Mouse (Mus musculus) kidney, adult 9 months (tissue): Measurements from ENCODE around the gene Fosl2.
"Not testable (repeated sequence)": the region's sequence is repeated elsewhere in the genome, so short reads cannot be mapped to it uniquely, and the experiment has no call there.

Source experiments
- DNase-seq: peaks from one replicate; pipeline ENCODE4 v3.0.0; 2022

The Fosl2 gene

DNA sequence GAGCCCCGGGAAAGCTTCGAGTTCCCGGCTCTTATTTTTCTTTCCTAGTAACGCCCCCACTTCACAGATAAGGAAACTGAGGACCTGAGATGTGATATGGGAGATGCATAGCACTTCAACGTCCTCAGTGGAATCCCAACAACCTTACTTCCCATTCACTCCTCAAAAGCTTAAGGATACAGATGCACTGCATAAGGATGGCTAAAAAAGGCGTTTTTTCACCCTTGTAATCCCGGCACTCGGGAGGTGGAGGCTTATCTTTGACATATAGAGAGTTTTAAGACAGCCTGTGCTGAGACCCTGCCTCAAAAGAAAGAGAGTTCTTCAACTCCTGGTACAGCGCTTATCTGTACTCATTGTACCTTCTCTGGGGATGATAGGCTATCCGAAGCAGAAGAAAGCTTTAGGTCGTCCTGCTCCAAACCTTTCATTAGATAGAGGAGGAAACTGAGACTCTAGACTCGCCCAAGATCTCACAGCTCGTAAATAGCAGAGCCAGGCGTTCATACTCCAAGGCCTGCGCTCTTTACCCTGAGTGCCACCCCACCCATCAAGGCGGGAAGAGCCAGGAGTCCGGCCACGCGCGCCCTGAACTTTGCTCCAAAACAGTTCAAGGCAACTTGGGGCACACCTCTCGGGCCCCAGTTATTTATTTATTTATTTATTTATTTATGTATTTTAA, 1.4 kb upstream of the Fosl2 start:
- peak; percentile 60 for DNase-seq

DNA sequence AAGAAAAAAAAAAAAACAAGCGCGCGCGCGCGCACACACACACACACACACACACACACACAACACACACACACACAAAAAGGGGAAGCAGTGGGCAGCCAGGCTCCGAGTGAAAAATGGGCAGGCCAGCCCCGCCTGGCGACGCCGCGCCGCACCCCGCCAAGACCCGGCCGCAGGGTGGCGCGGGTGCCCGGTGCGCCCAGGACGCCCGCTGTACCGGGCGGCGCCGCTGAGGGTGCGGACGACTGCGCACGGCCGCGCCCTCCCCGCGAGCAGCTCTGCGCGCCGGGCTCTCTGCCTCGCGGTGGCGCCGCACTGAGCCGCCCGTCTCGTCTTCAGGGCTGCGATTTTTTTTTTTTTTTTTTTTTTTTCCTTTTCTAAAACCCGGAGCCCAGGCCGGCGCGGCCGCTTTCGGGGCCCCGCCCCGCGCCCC, 682 bp upstream of the Fosl2 start:
- DNase-seq = peak; percentile 63

- DNase-seq = peak; percentile 75
These were observed 781 bp downstream of the Fosl2 start for GRCm38 (mm10) chr5:32136301-32136863.

- DNase-seq = peak; percentile 66
These were observed 1.5 kb downstream of the Fosl2 start for GRCm38 (mm10) chr5:32137106-32137522.

DNA sequence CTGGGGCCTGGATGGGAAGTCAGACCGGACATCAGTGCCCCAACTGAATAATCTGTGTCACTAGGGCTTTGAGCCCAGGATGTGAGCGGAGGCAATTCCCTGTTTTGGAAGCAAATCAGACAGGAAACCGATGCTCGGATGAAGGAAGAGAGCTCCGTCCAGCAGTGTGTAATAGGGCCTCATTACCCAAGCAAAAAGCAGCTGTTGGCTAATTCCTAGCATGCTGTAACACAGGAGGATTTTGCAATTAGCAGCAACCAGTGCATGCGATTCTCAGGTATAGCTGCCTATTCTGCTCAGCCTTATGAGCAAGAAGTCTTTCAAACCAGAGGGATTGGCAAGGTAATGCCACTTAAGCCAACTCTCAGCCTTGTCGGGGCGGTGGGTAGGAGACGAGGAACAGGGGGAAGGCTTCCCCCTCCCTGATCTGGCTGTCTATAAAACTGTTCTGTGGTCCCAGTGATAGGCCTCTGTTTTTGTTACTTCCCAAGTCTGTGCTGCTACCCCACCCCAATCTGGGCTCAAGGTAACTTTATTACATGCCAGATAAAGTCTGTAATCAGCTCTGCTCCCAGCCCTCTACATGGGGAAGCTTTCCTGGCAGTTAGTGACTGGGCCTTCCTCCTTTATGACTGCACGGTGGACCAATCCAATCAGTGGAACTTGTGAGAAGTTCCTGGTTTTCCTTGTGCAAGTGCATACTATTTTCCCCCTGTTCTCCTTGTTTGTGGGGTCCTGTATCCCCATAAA, 3.0 kb downstream of the Fosl2 start:
- DNase-seq = peak; percentile 43

DNA sequence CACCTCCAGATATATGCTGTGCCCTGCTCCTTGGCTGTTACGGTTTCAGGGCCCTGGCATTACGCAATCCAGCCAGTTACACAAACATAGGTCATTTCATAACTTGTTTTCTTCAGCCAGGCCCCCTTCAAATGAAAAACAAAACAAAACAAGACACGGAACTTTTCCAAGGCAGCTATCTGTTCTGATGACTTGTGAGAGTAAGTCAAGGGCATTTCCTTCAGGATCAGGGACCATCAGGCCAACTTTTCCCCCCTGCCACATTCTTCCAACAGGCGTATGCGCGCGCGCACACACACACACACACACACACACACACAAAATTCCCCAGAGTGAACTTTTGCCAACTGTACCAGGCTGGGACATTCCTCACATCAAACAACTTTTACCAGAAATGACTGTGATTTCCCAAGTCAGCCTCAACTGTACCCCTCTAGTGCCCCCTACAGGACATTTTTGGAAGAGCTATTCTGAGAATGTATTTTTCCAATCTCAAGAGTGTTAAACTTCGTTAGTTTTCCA, 4.0 kb downstream of the Fosl2 start:
- DNase-seq = peak; percentile 87

DNA sequence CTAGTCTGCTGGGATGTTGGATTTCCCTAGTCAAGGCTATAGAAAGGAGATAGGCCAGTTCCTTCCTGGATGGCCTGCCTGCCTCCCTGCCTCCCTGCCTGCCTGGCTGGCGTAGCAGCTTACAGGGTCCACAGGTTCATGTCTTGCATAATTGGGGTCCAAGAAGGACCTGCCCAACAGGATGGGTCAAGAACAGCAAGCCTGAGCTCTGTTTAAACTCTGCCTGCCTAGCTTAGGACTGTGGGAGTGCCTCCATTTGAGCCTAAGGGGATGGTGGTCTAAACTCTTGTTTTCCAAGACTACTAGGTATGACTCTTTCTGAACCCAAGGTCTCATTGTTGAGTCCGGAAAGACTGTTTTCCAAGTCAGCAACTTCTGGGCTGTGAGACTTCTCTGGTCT, 6.3 kb downstream of the Fosl2 start:
- DNase-seq = no peak

DNA sequence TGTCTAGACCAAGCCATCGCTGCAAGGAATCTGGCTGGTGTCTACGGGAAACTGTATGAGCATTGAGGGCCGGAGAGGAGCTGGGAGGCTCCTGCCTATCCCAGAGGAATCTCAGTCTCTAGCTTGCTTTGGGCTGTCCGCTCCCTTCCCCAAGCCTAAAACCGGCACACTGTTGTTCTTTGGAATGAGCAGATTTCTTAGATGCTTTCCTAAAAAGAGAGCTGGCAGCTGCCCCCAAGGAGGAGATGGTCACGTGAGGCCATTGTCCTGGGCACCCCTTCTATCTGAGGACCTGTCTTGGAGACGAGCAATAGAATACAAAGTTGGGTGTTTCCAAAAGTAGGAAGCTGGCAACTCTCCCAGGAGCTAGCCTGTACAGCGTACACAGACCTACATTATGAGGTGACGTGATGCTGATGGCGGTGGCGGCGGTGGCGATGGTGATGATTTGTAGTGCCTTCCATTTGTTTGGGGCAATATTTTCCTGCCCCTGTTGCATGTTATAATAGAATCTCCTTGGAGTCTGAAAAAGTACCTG, 7.9 kb downstream of the Fosl2 start:
- DNase-seq = no peak

DNA sequence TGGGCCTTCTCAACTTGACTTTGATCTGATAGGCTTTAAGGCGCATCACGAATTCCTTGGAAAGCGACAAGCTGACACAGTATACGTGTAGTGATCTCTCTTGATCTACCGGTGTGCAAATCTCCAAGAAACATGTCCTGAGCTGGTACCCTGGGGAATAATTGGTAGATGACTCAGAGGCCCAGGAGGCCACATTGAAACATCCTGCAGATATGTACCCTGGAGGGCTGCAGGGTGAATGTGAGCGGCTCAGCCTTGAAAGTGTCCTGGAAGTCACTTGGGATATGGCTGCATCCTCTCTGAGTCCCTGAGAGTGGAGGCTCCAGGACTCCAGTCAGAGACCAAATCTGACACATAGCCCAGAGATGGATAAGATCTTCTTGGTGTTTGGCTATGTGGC, 10.7 kb downstream of the Fosl2 start:
- no peak for DNase-seq

DNA sequence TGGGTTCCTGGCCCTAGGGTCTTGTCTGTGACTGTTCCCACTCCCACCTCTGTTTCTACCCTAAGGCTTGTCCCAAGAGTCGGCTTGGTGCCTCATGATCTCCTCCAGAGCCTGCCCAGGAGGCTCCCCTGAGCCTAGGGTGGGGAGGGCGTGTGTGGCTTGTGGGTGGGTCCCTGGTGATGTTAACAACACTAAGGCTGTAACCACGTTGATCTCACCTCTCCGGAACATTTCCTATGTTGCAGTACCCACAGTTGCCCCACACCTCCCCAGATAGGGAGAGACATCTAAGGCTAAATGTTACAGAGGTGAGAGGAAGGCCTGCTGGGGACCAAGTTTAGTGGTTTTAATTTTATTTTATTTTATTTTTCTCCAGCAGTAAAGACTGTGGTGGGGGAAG, 13.0 kb downstream of the Fosl2 start:
- DNase-seq = no peak

GRCm38 (mm10) chr5:32151244-32151643, 15.6 kb downstream of the Fosl2 start:
- no peak for DNase-seq

DNA sequence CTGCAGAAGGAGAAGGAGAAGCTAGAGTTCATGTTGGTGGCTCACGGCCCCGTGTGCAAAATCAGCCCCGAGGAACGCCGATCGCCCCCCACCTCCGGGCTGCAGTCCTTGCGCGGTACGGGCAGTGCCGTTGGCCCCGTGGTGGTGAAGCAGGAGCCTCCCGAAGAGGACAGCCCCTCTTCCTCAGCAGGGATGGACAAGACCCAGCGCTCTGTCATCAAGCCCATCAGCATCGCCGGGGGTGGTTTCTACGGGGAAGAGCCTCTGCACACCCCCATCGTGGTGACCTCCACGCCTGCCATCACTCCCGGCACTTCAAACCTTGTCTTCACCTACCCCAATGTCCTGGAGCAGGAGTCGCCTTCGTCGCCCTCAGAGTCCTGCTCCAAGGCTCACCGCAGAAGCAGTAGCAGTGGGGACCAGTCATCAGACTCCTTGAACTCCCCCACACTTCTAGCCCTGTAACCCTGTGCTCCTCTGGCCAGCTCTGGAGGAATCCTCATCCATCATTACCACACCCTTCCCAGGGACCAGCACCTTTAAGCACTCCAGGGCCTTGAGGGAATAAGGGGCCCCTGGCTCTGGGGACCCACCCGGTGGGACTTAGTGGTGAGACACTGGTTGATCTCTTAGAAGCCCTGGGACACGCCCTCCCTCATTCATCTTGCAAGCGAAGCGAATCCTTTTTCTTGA, 17.3 kb downstream of the Fosl2 start:
- DNase-seq = no peak

DNA sequence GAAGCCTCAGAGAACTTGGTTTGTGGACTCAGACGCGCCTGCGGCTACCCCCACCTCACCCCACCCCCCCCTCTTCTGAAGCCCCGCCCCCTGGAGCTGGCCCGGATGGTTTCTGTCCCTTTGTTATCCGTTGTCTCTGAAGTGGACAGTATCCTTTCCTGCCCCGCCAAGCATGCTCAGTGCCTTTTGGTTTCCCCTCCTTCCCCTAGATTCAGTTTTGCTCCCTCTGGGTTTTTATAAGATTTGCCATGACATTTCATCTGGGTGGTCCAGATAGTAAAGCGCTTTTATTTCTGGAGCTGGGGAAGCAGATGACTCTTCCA, 17.8 kb downstream of the Fosl2 start:
- DNase-seq = no peak

DNA sequence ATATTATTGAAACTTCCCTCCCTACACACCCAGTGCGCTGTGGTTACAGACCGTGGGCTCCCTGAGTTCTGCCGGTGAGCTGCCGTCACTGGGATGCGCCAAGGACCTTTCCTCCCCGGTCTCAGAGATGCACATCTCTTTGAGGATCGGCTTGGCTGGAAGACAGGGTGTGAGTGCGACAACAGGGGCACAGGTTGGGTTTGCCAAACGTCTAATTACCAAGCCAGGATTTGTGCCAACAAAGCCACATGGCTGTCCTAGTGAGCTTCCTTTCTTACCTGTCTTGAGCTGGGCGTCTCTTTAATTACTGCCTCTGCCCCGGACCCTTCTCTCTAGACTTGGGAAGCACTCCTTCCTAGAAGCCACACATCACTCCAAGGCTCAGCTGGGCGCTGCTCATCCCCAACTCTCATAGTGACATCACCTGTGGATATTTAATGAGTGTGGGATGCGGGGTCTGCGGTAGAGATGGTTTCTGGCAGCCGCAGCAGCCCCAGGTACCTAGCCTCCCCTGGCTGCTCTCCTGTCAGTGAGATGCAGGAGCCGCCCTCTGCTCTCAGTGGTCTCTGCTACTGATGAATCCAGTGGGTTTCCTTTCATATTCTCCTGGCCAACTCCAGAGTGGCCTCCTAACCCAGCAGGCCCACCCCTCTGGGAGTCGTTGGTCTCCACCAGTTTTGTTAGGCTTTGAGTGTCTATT, 18.3 kb downstream of the Fosl2 start:
- no peak for DNase-seq

- peak; percentile 51 for DNase-seq
These were observed 19.5 kb downstream of the Fosl2 start for GRCm38 (mm10) chr5:32154931-32155688.

- DNase-seq = no peak
These were observed 20.3 kb downstream of the Fosl2 start for GRCm38 (mm10) chr5:32155927-32156326.

- DNase-seq = no peak
These were observed 28.0 kb downstream of the Fosl2 start for GRCm38 (mm10) chr5:32163478-32164043.

DNA sequence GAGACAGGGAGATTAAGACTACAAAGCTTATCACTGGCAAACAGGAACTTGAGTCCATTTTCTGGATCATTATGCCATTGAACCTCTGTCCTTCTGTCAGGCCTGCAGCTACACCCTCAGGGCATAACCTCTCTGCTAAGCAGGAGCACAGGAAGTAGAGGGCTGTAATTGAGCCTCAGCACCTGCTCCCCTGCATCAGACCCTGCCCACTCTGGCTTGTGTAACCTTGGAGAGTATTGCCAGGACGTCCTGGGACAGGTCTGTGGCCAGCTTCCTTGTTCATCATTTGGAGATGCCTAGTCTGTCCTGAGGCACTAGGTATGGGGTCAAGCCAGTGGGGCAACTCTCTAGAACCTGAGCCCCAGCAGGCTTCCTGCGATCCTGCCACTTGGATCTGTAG, 36.6 kb downstream of the Fosl2 start:
- DNase-seq = no peak

DNA sequence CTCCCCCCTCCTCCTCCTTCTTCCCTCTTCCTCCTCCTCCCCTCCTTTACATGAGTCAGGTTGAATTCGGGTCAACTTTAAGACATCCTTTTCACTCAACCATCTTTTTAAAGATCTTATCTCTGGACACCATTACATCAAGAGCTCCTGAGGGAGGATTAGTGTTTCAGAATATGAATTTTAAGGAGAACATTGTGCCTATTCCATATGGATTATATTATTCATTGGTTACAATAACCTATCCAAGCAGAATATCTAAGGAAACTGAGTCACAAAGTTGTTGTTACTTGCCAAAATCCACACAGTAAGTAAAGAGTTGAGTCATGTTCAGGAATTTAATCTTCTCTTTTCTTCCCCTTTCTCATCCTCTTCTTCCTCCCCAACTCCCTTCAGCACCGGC, 41.2 kb downstream of the Fosl2 start:
- DNase-seq = no peak

DNA sequence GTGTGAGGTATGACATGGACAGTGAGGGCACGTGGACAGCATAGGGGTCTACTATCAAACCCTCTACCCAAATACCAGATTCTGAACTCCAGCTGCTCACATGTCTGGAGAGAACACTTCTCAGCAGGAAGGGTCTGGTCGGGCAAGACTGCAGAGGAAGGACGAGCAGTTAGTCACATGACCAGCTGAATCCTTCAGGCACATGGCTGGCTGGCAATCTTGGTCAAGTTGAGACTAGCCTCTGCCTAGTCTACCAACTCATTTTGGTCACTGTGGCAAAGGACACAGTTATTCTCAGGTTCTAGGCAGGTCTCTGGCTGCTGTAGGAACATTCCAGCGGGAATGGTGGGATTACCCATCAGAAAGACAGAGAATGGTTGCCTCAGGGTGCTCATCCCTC, 42.1 kb downstream of the Fosl2 start:
- DNase-seq = no peak

- DNase-seq = not testable (repeated sequence)
These were observed 43.1 kb downstream of the Fosl2 start for GRCm38 (mm10) chr5:32178720-32179119.
